Mouse (Mus musculus): ENCODE results near the gene Stx7. TPM values are rescaled to one million over a fixed set of nuclear protein-coding genes. Genes with fewer than 3 reads are reported as not detected.

Stx7 gene
- polyA plus RNA-seq, 1 experiment from 2014 or later = 30.1 TPM

- Histone ChIP-seq H3K9ac (no peak overlapping the region), H3K4me3 (replicated peaks) (no peak overlapping the region), H3K4me2 (no peak overlapping the region), H3K27ac (replicated peaks) (no peak overlapping the region), H3K9me3 (replicated peaks) (no peaks in the 10 kb centered on the region), H3K4me1 (replicated peaks) (peaks cover 30% of the 10 kb centered on the region), H3K36me3 (replicated peaks) (no peaks in the 10 kb centered on the region), H3K27me3 (no peaks in the 10 kb centered on the region)
- 39% methylated on average over 7 of the region's 7 CpGs for WGBS (ENCODE audit: insufficient replicate concordance)
- ATAC-seq (ENCODE audit: insufficient read depth) = no peak; the same call in 1 of the 2 replicates
Observed at GRCm38 (mm10) chr10:24134071-24134645, 14.9 kb upstream of the Stx7 start.

- Histone ChIP-seq H3K4me3 (replicated peaks) (no peak overlapping the region), H3K4me1 (replicated peaks) (peaks cover 14% of the 10 kb centered on the region), H3K9me3 (replicated peaks) (no peaks in the 10 kb centered on the region), H3K9ac (no peak overlapping the region), H3K4me2 (no peak overlapping the region), H3K36me3 (replicated peaks) (no peaks in the 10 kb centered on the region), H3K27me3 (no peaks in the 10 kb centered on the region), H3K27ac (replicated peaks) (no peak overlapping the region)
- ATAC-seq (ENCODE audit: insufficient read depth) = no peak
- 50% methylated on average over 2 of the region's 2 CpGs for WGBS (ENCODE audit: insufficient replicate concordance)
Observed at GRCm38 (mm10) chr10:24138623-24139261, 10.4 kb upstream of the Stx7 start.

- no peak overlapping the region for H3K9ac ChIP-seq
- H3K27ac ChIP-seq (replicated peaks) = no peak overlapping the region
- no peaks in the 10 kb centered on the region for H3K27me3 ChIP-seq
- peaks cover 2% of the 10 kb centered on the region; the same call in 1 of the 2 replicates for H3K4me1 ChIP-seq (replicated peaks)
- no peaks in the 10 kb centered on the region for H3K36me3 ChIP-seq (replicated peaks)
- ATAC-seq (ENCODE audit: insufficient read depth) = no peak
- H3K4me2 ChIP-seq = no peak overlapping the region
- 34% methylated on average over 3 of the region's 3 CpGs for WGBS (ENCODE audit: insufficient replicate concordance)
- no peak overlapping the region for H3K4me3 ChIP-seq (replicated peaks)
- no peaks in the 10 kb centered on the region for H3K9me3 ChIP-seq (replicated peaks)
Observed at GRCm38 (mm10) chr10:24142735-24143134, 6.4 kb upstream of the Stx7 start.

- Histone ChIP-seq H3K27me3 (no peaks in the 10 kb centered on the region), H3K36me3 (replicated peaks) (0 out of 2 replicates have a peak, but pooled peaks cover 4% of the 10 kb centered on the region), H3K4me3 (replicated peaks) (peak overlapping the region; percentile 76), H3K4me2 (peak overlapping the region; percentile 80), H3K9ac (no peak overlapping the region), H3K27ac (replicated peaks) (no peak overlapping the region), H3K4me1 (replicated peaks) (peaks cover 25% of the 10 kb centered on the region), H3K9me3 (replicated peaks) (no peaks in the 10 kb centered on the region)
- no peak for ATAC-seq (ENCODE audit: insufficient read depth)
- 36% methylated on average over 7 of the region's 7 CpGs for WGBS (ENCODE audit: insufficient replicate concordance)
Observed at GRCm38 (mm10) chr10:24150086-24150485, 984 bp downstream of the Stx7 start.

- no peak overlapping the region for H3K27ac ChIP-seq (replicated peaks)
- no peak overlapping the region for H3K9ac ChIP-seq
- no peaks in the 10 kb centered on the region for H3K9me3 ChIP-seq (replicated peaks)
- peaks cover 8% of the 10 kb centered on the region; the same call in 1 of the 2 replicates for H3K4me1 ChIP-seq (replicated peaks)
- 79% methylated on average over 12 of the region's 12 CpGs for WGBS (ENCODE audit: insufficient replicate concordance)
- H3K4me3 ChIP-seq (replicated peaks) = no peak overlapping the region
- H3K4me2 ChIP-seq = no peak overlapping the region
- no peaks in the 10 kb centered on the region for H3K27me3 ChIP-seq
- no peak for ATAC-seq (ENCODE audit: insufficient read depth)
- H3K36me3 ChIP-seq (replicated peaks) = peaks cover 31% of the 10 kb centered on the region
Observed at GRCm38 (mm10) chr10:24158470-24159254, 9.6 kb downstream of the Stx7 start.

GRCm38 (mm10) chr10:24159575-24159974 lies 10.5 kb downstream of the Stx7 start:
- no peak for ATAC-seq (ENCODE audit: insufficient read depth)
- WGBS (ENCODE audit: insufficient replicate concordance) = 58% methylated on average over 5 of the region's 5 CpGs

GRCm38 (mm10) chr10:24160349-24160748 lies 11.2 kb downstream of the Stx7 start:
- H3K9me3 ChIP-seq (replicated peaks) = no peaks in the 10 kb centered on the region
- ATAC-seq (ENCODE audit: insufficient read depth) = no peak
- H3K27me3 ChIP-seq = no peaks in the 10 kb centered on the region
- peaks cover 28% of the 10 kb centered on the region for H3K36me3 ChIP-seq (replicated peaks)
- H3K4me1 ChIP-seq (replicated peaks) = peaks cover 17% of the 10 kb centered on the region
- WGBS (ENCODE audit: insufficient replicate concordance) = 58% methylated on average over 7 of the region's 7 CpGs
- H3K4me2 ChIP-seq = no peak overlapping the region
- no peak overlapping the region for H3K27ac ChIP-seq (replicated peaks)
- H3K4me3 ChIP-seq (replicated peaks) = no peak overlapping the region
- no peak overlapping the region for H3K9ac ChIP-seq

More at GRCm38 (mm10) chr10:24159575-24159974, 10.5 kb downstream of the Stx7 start:
- no peak overlapping the region for H3K4me2 ChIP-seq
- H3K4me1 ChIP-seq (replicated peaks) = peaks cover 12% of the 10 kb centered on the region
- peaks cover 31% of the 10 kb centered on the region for H3K36me3 ChIP-seq (replicated peaks)
- H3K9ac ChIP-seq = no peak overlapping the region
- H3K27me3 ChIP-seq = no peaks in the 10 kb centered on the region
- no peak overlapping the region for H3K27ac ChIP-seq (replicated peaks)
- no peaks in the 10 kb centered on the region for H3K9me3 ChIP-seq (replicated peaks)
- no peak overlapping the region for H3K4me3 ChIP-seq (replicated peaks)

- Histone ChIP-seq H3K9me3 (replicated peaks) (no peaks in the 10 kb centered on the region), H3K4me2 (no peak overlapping the region), H3K4me1 (replicated peaks) (peaks cover 36% of the 10 kb centered on the region), H3K27me3 (no peaks in the 10 kb centered on the region), H3K9ac (no peak overlapping the region), H3K36me3 (replicated peaks) (0 out of 2 replicates have a peak, but pooled peaks cover 4% of the 10 kb centered on the region), H3K27ac (replicated peaks) (0 out of 2 replicates have a peak overlapping the region, but pooled peaks have one; percentile 20), H3K4me3 (replicated peaks) (no peak overlapping the region)
- ATAC-seq (ENCODE audit: insufficient read depth) = peak; percentile 32; the same call in 1 of the 2 replicates
- WGBS (ENCODE audit: insufficient replicate concordance) = 34% methylated on average over 11 of the region's 11 CpGs
Observed at GRCm38 (mm10) chr10:24164137-24164908, 15.2 kb downstream of the Stx7 start.

GRCm38 (mm10) chr10:24164909-24165304 lies 15.8 kb downstream of the Stx7 start:
- 0 out of 2 replicates have a peak overlapping the region, but pooled peaks have one; percentile 20 for H3K27ac ChIP-seq (replicated peaks)
- WGBS (ENCODE audit: insufficient replicate concordance) = 67% methylated on average over 6 of the region's 6 CpGs
- ATAC-seq (ENCODE audit: insufficient read depth) = no peak

GRCm38 (mm10) chr10:24165526-24166055 lies 16.5 kb downstream of the Stx7 start:
- Histone ChIP-seq H3K4me2 (no peak overlapping the region), H3K9me3 (replicated peaks) (no peaks in the 10 kb centered on the region), H3K27me3 (no peaks in the 10 kb centered on the region), H3K9ac (no peak overlapping the region), H3K36me3 (replicated peaks) (no peaks in the 10 kb centered on the region), H3K4me3 (replicated peaks) (no peak overlapping the region), H3K4me1 (replicated peaks) (peaks cover 36% of the 10 kb centered on the region), H3K27ac (replicated peaks) (no peak overlapping the region)
- no peak for ATAC-seq (ENCODE audit: insufficient read depth)
- 47% methylated on average over 1 of the region's 1 CpGs for WGBS (ENCODE audit: insufficient replicate concordance)

More at GRCm38 (mm10) chr10:24164909-24165304, 15.8 kb downstream of the Stx7 start:
- Histone ChIP-seq H3K27me3 (no peaks in the 10 kb centered on the region), H3K4me2 (no peak overlapping the region), H3K4me3 (replicated peaks) (no peak overlapping the region), H3K36me3 (replicated peaks) (no peaks in the 10 kb centered on the region), H3K9ac (no peak overlapping the region), H3K9me3 (replicated peaks) (no peaks in the 10 kb centered on the region), H3K4me1 (replicated peaks) (peaks cover 41% of the 10 kb centered on the region)
